Mouse (Mus musculus): ENCODE results near the gene Mcm7. TPM values are rescaled to one million over a fixed set of nuclear protein-coding genes. Genes with fewer than 3 reads are reported as not detected.

Gene Mcm7
- polyA plus RNA-seq, 1 experiment from 2014 or later, result 104 TPM

- ChIA-PET POLR2A (no interaction called here), CTCF (interaction anchor here (1.0 to 1.5 kb wide), 4 partner anchors 12 to 109 kb away, joined by 3 to 4 read pairs (median 3); partner anchors contain the start of gene Zkscan1)
- H3K27me3 ChIP-seq, result no peaks in the 10 kb centered on the region
- DNase-seq (ENCODE audit: low read depth, low spot score) (peak; percentile 87), ATAC-seq (peak; percentile 72)
- in situ Hi-C loops (cut with MboI; ENCODE audit: low pct_unique_long_range_greater_than_20kb), result no loop called here
- TF ChIP-seq CTCF (IDR thresholded peaks at IDR 0.05), result no peak
These were observed 21.8 kb upstream of the Mcm7 start, which contains the start of gene Mblac1 for GRCm38 (mm10) chr5:138193771-138194727. TSS of gene Mblac1 (plus strand) at chr5:138194314.

- peak; percentile 74 for ATAC-seq
- ChIA-PET POLR2A (interaction anchor here (0.6 kb wide), 2 partner anchors 15 to 70 kb away, joined by 3 read pairs; partner anchors contain the start of gene Mcm7), CTCF (interaction anchor here (1.4 kb wide), 1 partner anchor 13 kb away, joined by 3 read pairs; no protein-coding TSS in a partner anchor)
- H3K27me3 ChIP-seq, result no peaks in the 10 kb centered on the region
- DNase-seq (ENCODE audit: low read depth, low spot score), result peak; percentile 61
- in situ Hi-C loops (cut with MboI; ENCODE audit: low pct_unique_long_range_greater_than_20kb), result no loop called here
- TF ChIP-seq CTCF (IDR thresholded peaks at IDR 0.05), result no peak
These were observed 15.6 kb upstream of the Mcm7 start for GRCm38 (mm10) chr5:138187661-138188306.

- ATAC-seq (peak; percentile 55), DNase-seq (ENCODE audit: low read depth, low spot score) (peak; percentile 96)
- no peaks in the 10 kb centered on the region for H3K27me3 ChIP-seq
- CTCF ChIA-PET, result interaction anchor here (1.4 kb wide), 1 partner anchor 12 kb away, joined by 3 read pairs; no protein-coding TSS in a partner anchor
- POLR2A ChIA-PET, result interaction anchor here (0.6 to 1.3 kb wide), 4 partner anchors 15 to 377 kb away, joined by 3 to 5 read pairs (median 3); partner anchors contain the start of gene Mcm7
- no peak for TF ChIP-seq CTCF (IDR thresholded peaks at IDR 0.05)
- in situ Hi-C loops (cut with MboI; ENCODE audit: low pct_unique_long_range_greater_than_20kb), result no loop called here
These were observed 14.9 kb upstream of the Mcm7 start, which contains the start of the genes Taf6 and Cnpy4 for GRCm38 (mm10) chr5:138186950-138187638. TSS of gene Taf6 (minus strand) at chr5:138187451. TSS of gene Cnpy4 (plus strand) at chr5:138187485.

- no peaks in the 10 kb centered on the region for H3K27me3 ChIP-seq
- ChIA-PET POLR2A (no interaction called here), CTCF (interaction anchor here (1.2 kb wide), 1 partner anchor 11 kb away, joined by 4 read pairs; no protein-coding TSS in a partner anchor)
- in situ Hi-C loops (cut with MboI; ENCODE audit: low pct_unique_long_range_greater_than_20kb), result no loop called here
- TF ChIP-seq CTCF (IDR thresholded peaks at IDR 0.05), result no peak
- DNase-seq (ENCODE audit: low read depth, low spot score), result no peak
- no peak for ATAC-seq
These were observed 995 bp upstream of the Mcm7 start for GRCm38 (mm10) chr5:138173217-138173616.

GRCm38 (mm10) chr5:138170936-138171561 is 1.2 kb downstream of the Mcm7 start:
- DNase-seq (ENCODE audit: low read depth, low spot score) (peak; percentile 95), ATAC-seq (peak; percentile 83)
- ChIA-PET POLR2A (interaction anchor here (1.2 to 2.7 kb wide), 2 partner anchors 10 to 15 kb away, joined by 3 to 14 read pairs; partner anchors contain the start of gene Cops6), CTCF (no interaction called here)
- in situ Hi-C loops (cut with MboI; ENCODE audit: low pct_unique_long_range_greater_than_20kb), result no loop called here
- no peak for TF ChIP-seq CTCF (IDR thresholded peaks at IDR 0.05)
- no peaks in the 10 kb centered on the region for H3K27me3 ChIP-seq

- ATAC-seq, result no peak
- DNase-seq (ENCODE audit: low read depth, low spot score), result no peak
- TF ChIP-seq CTCF (IDR thresholded peaks at IDR 0.05), result no peak
- no peaks in the 10 kb centered on the region for H3K27me3 ChIP-seq
- POLR2A ChIA-PET, result interaction anchor here (0.6 kb wide), 1 partner anchor 79 kb away, joined by 5 read pairs; no protein-coding TSS in a partner anchor
- CTCF ChIA-PET, result no interaction called here
- in situ Hi-C loops (cut with MboI; ENCODE audit: low pct_unique_long_range_greater_than_20kb), result loop anchor here (10.0 kb wide), 1 partner anchor 381 kb away; the partner anchor contains the start of genes Mepce and Zcwpw1
These were observed 6.6 kb downstream of the Mcm7 start for GRCm38 (mm10) chr5:138165594-138165993.

GRCm38 (mm10) chr5:138163610-138164009 is 8.6 kb downstream of the Mcm7 start:
- POLR2A ChIA-PET, result no interaction called here
- in situ Hi-C loops (cut with MboI; ENCODE audit: low pct_unique_long_range_greater_than_20kb), result loop anchor here (10.0 kb wide), 1 partner anchor 379 kb away; the partner anchor contains the start of genes Mepce and Zcwpw1
- no peak for ATAC-seq
- CTCF ChIA-PET, result no interaction called here
- no peaks in the 10 kb centered on the region for H3K27me3 ChIP-seq
- no peak for DNase-seq (ENCODE audit: low read depth, low spot score)
- no peak for TF ChIP-seq CTCF (IDR thresholded peaks at IDR 0.05)

- ChIA-PET CTCF (no interaction called here), POLR2A (interaction anchor here (1.7 to 3.4 kb wide), 2 partner anchors 7 to 18 kb away, joined by 3 to 14 read pairs; no protein-coding TSS in a partner anchor)
- TF ChIP-seq CTCF (IDR thresholded peaks at IDR 0.05), result no peak
- in situ Hi-C loops (cut with MboI; ENCODE audit: low pct_unique_long_range_greater_than_20kb), result loop anchor here (10.0 kb wide), 1 partner anchor 378 kb away; the partner anchor contains the start of genes Mepce and Zcwpw1
- DNase-seq (ENCODE audit: low read depth, low spot score), result no peak
- ATAC-seq, result no peak
- H3K27me3 ChIP-seq, result no peaks in the 10 kb centered on the region
These were observed 9.2 kb downstream of the Mcm7 start for GRCm38 (mm10) chr5:138163046-138163445.

All from Patski (cell line).